Mouse (Mus musculus): ENCODE measurements around the gene Stx7.

The Stx7 gene

GRCm38 (mm10) chr10:24167978-24168583, 19.0 kb downstream of the Stx7 start:
- DNase-seq (ENCODE audit: low read depth), result no peak

- DNase-seq (ENCODE audit: low read depth), result no peak
Measured at GRCm38 (mm10) chr10:24168854-24169253, 19.8 kb downstream of the Stx7 start.

- DNase-seq (ENCODE audit: low read depth), result no peak
Measured at GRCm38 (mm10) chr10:24171906-24172459, 22.9 kb downstream of the Stx7 start.

- DNase-seq (ENCODE audit: low read depth), result peak; percentile 78
Measured at GRCm38 (mm10) chr10:24173210-24174001, 24.3 kb downstream of the Stx7 start.

- no peak for DNase-seq (ENCODE audit: low read depth)
Measured at GRCm38 (mm10) chr10:24190392-24190791, 41.3 kb downstream of the Stx7 start.

- no peak for DNase-seq (ENCODE audit: low read depth)
Measured at GRCm38 (mm10) chr10:24191977-24192376, 42.9 kb downstream of the Stx7 start.

- no peak for DNase-seq (ENCODE audit: low read depth)
Measured at GRCm38 (mm10) chr10:24199303-24199702, 50.2 kb downstream of the Stx7 start.

GRCm38 (mm10) chr10:24200099-24200498, 51.0 kb downstream of the Stx7 start:
- no peak for DNase-seq (ENCODE audit: low read depth)

GRCm38 (mm10) chr10:24210075-24210474, 61.0 kb downstream of the Stx7 start:
- DNase-seq (ENCODE audit: low read depth), result no peak

GRCm38 (mm10) chr10:24213297-24213696, 64.2 kb downstream of the Stx7 start:
- no peak for DNase-seq (ENCODE audit: low read depth)

GRCm38 (mm10) chr10:24217558-24218268, 68.6 kb downstream of the Stx7 start:
- no peak for DNase-seq (ENCODE audit: low read depth)

GRCm38 (mm10) chr10:24220931-24221330, 71.8 kb downstream of the Stx7 start:
- no peak for DNase-seq (ENCODE audit: low read depth)

GRCm38 (mm10) chr10:24222911-24223310, 73.8 kb downstream of the Stx7 start:
- DNase-seq (ENCODE audit: low read depth), result no peak

- DNase-seq (ENCODE audit: low read depth), result peak; percentile 1
Measured at GRCm38 (mm10) chr10:24223449-24224143, 74.5 kb downstream of the Stx7 start, which contains the start of gene Moxd1. Gene Moxd1 (plus strand): TSS chr10:24223517.

GRCm38 (mm10) chr10:24224591-24224990, 75.5 kb downstream of the Stx7 start:
- DNase-seq (ENCODE audit: low read depth), result no peak

- no peak for DNase-seq (ENCODE audit: low read depth)
Measured at GRCm38 (mm10) chr10:24228318-24229183, 79.4 kb downstream of the Stx7 start.

GRCm38 (mm10) chr10:24232281-24232680, 83.2 kb downstream of the Stx7 start:
- no peak for DNase-seq (ENCODE audit: low read depth)

GRCm38 (mm10) chr10:24235426-24236283, 86.6 kb downstream of the Stx7 start:
- DNase-seq (ENCODE audit: low read depth), result no peak
